Mouse (Mus musculus) regulatory T cell (primary cell): ENCODE measurements at regions not wholly inside any gene's neighbourhood (a gene's known extent, or its start where the extent isn't known, plus 50 kb on each side); places are given as distances from the start of the nearest gene placed in this dataset.

ENCODE experiments used
- in situ Hi-C: fragments of 300-600 bp; cut with MboI, MseI; formaldehyde crosslinking; loops from one replicate; pipeline ENCODE4 v1.15.1; 2025; ENCODE audit warnings: high pct_unique_total_duplicates

DNA sequence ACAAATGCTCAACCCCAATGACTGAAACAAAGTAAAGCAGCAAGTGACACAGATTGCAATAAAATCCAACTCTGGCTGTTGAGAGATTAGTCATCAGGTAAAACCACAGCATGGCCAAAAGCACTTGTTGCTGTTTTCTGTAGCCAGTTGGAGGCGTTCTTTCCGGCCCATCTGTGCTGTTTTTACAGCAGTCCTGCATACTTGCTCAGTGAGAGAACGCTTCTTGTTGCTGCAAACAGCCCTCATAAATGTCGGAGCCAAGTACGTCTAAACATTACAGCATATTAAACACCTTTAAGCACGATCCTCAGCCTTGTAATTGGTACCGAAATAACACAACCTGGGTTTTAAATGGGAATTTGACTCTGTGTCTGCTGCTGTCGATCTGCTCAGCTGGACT lies 65.6 kb upstream of the Hs3st3a1 start:
- in situ Hi-C loops, result no loop called here

DNA sequence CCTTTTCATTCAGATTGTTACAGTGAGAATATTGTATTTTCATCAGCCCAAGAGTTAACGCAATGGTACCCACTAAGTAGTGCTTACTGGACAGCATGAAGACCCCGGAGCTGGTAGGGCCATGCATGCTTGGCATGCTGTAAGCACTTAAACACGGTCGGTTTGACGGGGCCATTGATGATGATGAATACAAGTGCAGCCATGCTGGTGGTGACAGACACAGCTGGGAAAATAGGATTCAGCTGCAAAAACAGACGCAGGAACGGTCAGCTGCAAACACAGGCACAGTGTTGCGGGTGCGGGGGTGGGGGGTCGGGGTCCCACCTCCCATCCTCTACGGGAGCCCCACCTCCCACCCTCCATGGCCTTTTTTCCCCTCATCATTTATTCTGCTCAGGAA lies 99.7 kb upstream of the Hs3st3a1 start:
- in situ Hi-C loops, result no loop called here

DNA sequence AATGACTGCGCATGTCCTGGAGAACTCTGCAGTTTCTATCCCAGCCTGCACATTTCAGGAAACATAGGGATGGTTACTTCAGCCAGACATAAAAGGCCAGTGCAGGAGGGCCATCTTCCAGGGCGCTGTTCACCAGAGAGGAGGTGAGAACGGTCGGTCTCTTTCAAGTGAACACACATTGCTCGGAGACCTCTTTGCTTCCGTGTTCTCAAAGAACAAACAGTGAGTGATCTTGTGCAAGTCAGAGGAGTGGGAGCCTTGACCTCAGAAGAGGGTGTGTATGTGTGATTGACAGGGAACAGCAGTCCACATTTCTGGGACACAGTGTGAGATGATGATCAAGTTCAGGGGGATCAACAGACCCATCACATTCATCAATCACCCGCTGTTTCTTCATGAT lies 102.7 kb upstream of the Hs3st3a1 start:
- in situ Hi-C loops, result no loop called here

DNA sequence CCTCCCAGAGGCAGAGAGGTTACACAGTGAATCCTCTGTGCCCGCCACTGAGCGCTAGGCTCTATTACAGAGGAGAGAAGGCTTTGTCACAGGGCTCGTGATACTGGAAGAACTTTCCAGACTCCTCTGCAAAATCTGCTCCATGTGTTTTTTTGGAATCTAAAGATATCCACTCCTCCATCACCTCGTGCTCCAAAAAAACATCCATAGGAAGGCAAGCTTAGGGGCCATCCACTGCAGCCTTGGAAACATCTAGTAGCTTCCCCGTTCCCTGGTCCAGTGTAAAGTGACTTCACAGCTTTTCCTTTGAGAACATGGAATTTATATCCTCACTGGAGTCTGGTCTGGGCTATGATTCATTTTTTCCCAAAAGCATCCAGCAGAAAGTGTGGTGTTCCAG lies 103.3 kb upstream of the Hs3st3a1 start:
- in situ Hi-C loops, result no loop called here

DNA sequence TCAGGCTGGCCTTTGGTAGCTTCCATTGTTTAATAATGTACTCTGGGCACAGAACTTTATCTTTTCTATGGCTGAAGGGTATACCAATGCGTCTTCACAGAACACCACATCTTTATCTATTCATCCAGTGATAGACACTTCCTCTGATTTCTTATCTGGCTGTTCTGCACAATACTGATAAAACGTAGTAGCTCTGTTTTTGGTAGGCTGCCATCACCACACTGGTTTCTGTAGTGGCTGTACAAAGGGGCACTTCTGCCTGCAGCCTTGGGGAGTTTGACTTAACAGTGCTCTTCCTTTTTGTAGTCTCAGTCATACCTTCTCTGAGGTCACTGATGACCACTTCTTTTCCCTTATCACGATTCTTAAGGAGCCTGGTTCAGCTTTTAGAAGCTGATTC lies 106.0 kb upstream of the Hs3st3a1 start:
- in situ Hi-C loops, result no loop called here

DNA sequence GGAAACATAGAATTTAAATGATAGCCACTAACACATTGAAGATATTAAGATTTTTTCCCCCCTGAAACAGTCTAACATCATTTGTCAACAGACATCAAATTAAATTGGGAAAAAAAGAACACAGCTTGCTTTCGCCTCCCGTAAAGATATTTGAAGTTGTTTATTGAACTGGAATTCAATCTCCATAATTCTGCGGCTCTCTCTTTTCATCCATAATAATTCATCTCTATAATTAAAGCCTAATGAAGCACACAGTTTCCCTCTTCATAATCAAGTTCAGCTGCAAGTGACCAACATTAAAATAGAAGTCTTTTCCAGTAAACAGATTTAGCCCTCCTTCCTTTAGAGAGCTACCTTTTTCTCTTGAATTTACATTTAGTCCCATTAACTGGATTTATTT lies 107.4 kb upstream of the Hs3st3a1 start:
- in situ Hi-C loops, result no loop called here

DNA sequence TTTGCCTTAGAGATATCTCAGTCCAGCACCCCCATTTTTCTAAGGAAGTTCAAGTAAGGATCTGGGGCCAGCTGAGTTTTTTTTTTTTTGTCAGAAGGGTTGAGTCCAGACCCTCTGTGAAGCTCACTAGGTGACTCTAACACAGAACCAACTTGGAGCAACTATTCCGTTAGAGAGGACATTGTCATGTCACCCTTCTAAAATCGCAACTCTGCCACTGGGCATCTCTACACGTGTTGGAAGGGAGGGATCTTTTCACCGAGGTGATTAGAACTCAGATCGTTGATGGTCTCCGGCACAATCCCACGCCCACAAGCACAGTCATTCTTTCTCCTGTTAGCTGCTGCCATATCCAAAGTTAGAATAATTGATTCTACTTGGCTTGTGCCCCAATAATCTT lies 108.5 kb upstream of the Hs3st3a1 start:
- in situ Hi-C loops, result no loop called here

DNA sequence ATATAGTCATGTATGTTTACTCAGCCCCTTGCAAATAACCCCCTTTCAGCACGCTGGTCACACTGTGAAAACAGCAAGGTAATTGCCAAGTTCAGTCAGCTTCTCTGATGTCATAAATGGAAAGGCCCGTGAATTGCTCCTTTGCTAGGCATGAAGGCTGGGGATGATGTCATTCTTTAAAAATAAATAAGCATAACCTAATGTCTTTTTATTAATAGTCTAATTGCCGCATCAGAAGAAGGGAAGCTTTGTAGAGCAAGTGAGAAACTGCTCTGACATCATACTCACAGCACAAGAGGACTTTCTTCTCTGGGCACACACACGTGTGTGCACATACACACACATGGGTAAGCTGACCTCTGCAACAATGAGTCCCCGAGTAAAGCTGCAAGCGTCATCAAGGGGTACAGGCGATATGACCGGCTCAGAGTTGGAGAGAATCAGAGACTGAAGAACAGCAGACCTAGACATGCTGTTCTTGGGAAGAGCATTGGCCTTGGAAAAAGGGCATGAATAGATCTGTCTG lies 113.2 kb upstream of the Hs3st3a1 start:
- in situ Hi-C loops, result no loop called here

DNA sequence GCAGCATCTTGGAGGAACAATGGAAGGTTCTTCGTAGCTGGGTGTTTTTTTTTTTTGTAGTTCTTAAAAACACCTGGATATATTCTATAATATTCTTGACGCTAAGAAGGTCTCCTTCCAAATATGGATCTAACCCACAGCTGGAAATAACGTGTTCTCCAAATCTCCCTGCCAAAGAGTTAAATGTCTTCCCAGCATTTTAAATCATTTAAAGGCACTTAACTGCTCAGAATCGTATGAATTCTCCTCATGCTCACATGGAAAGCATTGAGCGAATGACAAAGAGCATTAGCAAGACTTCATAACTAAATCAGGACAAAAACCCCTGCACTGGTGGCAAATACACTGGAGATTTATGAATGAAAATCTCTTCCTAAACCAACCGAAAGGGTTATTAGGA lies 117.7 kb upstream of the Hs3st3a1 start:
- in situ Hi-C loops, result no loop called here

DNA sequence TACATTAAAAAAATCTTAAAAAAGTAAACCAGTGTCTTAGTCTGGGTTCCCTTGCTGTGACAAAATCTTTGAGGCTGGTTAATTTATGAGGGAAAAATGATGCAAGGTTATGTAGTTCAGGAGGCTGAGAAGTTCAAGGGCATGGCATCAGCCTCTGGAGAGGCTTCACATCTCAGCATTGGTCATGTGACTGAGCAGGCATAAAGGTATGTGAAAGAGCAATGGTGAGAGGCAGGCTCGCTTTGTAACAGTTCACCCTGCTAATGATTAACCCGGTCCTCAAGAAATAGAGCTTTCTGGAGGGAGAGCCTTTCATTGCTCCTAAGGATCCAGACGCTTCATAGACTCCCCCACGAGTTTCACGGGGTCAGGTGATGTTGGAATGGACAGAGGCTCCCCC lies 120.1 kb upstream of the Hs3st3a1 start:
- in situ Hi-C loops, result no loop called here

DNA sequence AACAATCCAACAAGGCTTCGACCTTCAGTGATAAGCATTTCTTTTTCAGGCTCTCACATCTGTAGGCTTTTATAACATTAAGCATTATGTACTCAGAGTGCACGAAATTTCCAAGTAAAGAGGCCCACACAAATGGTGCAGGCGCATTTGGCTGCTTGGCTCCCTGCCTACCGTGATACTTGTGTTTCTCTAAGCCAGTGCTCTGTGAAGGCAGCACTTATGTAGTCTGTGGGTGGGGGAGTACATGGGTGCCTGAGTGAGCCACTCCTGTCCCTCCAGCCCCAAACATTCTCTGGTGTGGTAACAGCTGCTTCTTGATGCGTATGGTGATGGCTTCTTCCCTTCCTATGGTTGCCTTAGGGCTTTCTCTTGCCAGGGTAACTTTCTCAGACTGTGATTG lies 121.9 kb upstream of the Hs3st3a1 start:
- in situ Hi-C loops, result no loop called here

DNA sequence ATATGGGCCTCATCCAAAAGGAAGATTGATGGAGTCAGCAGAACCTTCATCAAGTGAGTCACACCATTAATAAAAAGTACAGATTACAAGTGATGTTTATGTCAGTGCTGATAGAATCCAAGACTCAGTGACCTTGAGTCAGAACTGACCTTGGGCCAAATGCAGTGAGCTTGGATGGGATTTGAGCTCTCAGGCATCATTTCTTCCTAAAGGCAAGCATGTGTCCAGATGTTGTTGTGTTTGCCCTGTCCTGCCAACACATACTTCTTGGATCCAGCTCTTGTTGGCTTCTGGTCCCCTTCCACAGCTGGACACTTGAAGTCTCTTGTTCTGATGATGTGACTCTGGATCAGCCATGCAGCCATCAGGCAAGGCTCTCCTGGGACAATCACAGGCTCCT lies 125.3 kb upstream of the Hs3st3a1 start:
- in situ Hi-C loops, result no loop called here

DNA sequence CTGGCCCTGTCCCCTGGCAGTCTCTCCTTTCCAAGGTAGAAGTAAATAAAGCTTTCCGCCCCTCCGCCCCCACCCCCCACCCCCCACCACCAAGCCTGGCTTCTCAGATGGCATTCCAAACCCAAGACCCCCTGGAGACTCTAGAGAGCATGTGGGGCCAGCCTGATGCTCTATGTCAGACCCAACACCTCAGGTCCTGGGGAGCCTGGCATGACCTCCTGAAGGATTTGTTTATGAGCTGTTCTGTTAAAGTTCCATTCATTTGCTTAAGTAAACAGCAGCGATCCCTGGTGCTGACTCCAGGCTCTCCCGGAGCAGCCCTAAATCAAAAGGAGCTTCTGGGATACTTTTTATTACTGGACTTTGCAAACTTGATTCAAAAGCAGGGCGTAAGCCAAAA lies 137.3 kb upstream of the Hs3st3a1 start:
- in situ Hi-C loops, result no loop called here

DNA sequence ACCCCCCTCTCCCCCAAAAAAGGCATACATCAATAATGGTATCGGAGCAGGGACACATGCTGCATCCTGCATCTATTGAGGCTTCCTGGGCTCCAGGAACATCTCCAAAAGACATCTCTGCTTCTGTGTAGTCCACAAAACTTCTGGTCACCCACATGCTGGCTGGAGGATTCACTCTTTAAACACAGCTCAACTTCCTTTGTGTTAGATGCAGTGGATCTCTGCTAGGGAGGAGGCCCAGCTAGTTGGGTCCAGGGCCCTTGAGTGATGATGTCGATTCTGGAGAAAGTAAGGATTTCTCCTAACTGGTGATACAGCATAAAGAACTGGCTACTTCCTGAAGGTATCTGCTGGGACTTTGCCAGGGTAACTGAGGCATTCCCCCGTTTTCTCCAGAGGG lies 146.9 kb upstream of the Hs3st3a1 start:
- in situ Hi-C loops, result no loop called here

DNA sequence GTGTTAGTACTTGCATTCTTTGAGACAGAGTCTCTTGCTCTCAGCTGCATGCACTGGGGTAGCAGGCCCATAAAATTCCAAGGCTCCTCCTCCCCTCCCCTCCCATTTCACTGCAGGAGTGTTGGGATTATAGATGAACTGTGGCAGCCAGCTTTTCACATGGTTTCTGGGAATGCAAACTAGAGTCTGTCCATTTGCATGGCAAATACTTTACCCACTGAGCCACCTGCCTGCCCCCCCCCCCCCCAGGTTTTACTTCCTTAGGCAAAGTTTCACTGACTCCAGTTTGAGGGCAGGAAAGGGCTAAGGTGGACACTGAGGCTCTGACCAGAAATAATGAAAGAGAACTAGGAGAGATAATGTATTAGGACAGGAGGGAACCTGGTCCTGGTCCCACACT lies 147.6 kb upstream of the Hs3st3a1 start:
- in situ Hi-C loops, result no loop called here

DNA sequence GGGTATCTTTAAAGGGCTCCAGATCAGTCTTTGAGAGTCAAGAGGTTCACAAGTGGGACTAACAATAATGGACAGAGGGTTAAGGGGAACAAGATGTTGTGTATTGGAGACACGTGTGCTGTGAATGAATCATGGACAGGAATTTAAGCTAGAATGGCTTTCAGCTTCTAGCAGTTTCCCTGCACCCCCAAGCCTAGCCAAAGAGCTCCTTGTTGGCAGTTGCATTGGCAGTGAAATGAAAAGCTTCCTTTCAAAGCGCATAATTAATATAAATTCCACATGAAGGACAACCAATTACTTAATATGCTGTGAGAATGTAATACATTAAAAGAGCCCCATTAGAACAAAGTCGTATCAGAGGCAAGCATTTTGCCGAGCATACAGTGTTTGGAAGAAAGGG lies 153.4 kb upstream of the Hs3st3a1 start:
- in situ Hi-C loops, result no loop called here

DNA sequence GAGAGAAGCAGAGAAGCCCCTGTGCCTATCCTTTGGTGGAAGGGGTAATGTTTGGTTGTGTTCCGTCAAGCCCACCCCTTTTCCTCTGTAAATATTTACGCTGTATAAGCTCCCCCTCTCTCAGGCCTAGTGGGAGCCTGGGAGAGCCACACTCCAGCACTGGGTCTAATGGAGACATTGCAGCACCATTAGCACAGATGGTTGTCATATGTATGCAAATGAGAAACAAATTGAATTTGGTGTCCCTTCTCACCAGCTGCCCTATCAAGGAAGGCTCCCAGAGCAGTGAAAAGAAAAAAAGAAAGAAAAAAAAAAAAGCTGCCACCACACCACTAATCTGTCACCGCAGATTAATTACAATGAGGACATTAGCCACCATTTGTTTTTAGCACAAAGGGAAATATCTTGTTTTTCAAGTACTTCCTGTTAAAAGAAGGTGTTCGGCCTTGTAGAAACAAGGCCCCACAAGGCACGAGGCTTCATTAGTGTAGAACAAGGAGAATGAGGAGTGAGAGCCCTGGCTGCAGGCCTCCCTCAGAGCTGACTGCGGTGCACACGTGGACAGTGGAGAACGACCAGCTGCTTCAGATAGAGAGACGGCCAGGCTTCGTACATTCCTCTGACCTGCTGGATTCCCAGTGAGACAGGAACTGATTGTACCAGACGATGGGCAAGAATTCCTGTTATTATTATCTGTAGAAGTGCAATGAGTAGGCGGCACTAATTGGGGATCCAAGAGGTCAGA lies 156.7 kb upstream of the Hs3st3a1 start:
- in situ Hi-C loops, result loop anchor here (10.0 kb wide), 1 partner anchor 936 kb away; no protein-coding TSS in a partner anchor

DNA sequence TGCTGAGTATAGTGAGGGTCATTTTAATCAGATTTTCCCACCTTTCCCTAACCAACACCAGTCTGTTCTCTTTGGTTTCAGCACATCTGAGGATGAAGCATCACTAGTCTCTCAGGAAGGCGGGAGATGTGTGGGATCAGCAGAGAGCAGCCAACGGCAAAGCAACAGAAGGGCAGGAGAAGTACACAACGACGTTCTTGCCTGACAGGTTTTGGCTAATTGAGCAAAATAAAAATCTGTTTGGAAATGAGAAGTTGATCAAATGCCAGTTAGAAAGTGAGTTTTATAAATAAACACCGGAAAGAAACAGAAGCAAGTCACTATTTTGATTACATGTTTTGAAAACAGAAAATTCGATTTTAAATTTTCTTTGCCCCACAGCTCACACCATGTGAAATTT lies 161.4 kb upstream of the Hs3st3a1 start:
- in situ Hi-C loops, result loop anchor here (10.0 kb wide), 1 partner anchor 941 kb away; no protein-coding TSS in a partner anchor

DNA sequence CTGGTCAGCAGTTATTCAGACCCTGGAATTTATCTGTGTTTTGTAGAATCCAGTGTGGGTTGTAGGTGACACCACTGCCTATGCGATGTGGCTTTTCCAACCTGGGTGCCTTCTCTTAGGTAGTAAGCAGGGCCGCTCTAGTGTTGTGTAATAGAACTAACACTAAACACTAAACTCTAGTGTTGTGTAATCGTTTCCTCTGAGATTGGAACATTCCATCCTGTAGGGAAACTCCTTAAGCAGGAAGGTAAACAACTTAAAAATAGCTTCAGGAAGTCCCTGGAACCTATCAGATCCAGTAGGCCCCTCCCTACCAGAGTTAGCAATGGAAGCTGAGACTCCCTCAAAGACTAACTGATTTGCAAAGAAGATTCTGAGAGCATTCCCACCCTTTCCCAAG lies 161.9 kb upstream of the Hs3st3a1 start:
- in situ Hi-C loops, result loop anchor here (10.0 kb wide), 1 partner anchor 942 kb away; no protein-coding TSS in a partner anchor

DNA sequence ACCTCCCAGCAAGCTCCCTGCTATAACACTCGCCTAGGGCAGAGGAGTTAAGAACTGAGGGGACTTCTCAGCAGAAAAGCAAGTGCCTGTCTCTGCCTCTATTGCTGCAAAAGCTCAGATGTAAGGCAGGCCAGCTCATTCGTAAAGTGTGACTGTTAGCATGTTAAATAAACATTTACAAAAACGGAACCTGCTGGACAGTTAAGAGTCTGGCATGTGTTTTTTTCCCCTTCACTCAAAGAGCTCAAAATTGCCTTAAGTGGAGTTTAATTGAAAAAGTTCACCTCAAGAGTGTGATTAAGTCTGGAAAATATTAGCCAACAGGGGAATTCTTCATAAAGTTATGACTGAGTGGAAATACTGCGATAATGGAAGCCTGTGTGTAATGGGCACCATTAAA lies 167.0 kb upstream of the Hs3st3a1 start:
- in situ Hi-C loops, result no loop called here

DNA sequence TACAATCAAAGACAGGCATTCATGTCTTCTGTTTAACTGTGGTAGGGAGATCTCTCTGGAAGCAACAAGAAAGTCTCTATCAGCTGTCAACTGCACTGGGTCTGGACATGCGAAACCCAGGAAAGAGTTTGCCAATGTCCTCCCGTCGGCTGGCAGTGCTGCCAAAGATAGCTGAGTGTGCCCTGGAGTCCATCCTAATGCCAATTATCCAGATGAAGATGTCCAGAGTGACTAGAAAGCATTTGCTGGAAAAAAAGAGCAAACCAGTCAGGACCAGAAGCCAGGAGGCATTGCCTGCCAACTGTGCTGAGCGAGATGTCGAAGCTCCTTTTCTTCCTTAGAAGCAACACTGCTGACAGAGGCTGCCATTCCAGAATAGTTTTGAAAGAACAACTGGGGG lies 167.6 kb upstream of the Hs3st3a1 start:
- in situ Hi-C loops, result no loop called here

DNA sequence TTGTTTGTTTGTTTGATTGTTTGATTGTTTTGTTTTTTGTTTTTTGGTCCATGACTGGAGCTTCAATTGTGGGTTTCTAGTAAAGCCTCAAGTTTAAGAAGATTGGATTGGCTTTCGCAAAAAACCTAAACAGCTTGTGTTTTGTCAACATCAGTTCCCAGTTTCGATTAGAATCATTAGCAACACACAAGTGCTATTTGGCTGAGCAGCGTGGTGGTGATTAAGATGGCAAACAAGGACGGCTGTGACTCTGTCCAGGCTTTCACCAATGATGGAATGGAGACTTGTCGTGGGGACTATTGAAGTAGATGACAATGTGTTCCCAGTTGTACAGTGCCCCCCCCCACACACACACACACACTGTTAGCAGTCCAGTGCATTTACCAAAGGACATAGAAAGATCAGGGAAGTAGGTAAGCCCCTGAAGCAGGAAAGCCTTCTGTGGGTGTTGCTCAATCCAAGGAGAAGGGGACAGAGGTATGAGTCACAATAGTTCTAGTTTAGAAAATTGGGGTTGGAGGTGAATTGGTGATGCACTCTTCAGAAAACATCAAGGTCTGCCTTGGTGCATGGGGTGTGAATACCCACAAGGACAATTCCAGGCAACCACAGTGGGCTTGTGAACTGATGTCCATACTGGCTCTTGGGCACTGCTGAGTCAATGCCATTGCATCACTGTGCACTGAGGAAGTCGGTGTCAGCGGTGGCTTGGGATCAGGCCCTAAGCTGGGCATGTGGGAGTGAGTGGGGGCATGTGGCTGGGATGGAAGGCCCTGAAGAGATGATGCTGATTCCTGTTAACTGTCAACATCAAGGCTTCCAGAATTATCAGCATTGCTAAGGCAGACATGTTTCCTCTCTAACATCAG lies 174.5 kb upstream of the Cox10 start:
- in situ Hi-C loops, result no loop called here

DNA sequence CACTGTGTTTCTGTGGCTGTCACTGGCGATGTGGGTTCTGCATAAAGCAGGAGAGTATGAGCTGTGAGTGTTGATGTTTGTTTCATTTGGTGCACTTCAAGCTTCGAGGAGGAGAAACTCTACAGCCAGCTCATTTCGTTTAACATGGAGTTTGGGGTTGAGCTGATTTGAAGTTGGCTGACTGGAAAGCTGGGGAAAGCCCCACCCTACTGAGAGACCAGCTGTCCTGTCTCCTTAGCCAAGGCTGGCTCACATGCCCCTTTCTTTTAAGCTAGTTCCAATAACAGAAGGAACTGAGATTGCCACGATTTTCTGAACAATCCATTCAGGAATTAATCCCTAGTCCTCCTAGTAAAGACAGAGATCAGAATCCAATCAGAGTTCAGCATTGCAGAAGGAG lies 157.6 kb upstream of the Cox10 start:
- in situ Hi-C loops, result no loop called here
